Mouse (Mus musculus) ZHBTc4 (cell line): ENCODE data around the gene Gm20388.

Experiments used
- DNase-seq: peaks from one replicate; pipeline ENCODE4 v3.0.0-alpha.2; 2011; ENCODE audit warnings: low read depth, low spot score

The Gm20388 gene

DNA sequence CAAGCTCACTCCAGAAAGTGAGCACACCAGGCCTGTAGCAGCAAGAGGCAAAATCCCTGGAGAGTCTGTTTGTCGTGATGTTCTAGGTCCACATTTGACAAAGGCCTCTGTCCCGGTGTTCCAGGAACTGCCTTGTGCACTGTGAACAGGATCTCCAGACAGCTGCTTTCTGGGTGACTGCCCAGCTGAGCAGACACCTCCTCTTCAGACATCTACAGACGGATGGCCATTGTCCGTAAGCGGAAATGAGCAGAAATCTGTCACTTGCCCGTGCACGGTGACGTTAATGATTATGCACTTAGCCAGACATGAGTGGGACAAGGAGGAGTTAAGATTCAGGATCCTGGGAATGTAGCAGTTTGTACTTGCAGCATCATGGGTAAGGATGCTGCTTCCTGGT lies 2443.5 kb downstream of the Gm20388 start:
- DNase-seq = no peak

DNA sequence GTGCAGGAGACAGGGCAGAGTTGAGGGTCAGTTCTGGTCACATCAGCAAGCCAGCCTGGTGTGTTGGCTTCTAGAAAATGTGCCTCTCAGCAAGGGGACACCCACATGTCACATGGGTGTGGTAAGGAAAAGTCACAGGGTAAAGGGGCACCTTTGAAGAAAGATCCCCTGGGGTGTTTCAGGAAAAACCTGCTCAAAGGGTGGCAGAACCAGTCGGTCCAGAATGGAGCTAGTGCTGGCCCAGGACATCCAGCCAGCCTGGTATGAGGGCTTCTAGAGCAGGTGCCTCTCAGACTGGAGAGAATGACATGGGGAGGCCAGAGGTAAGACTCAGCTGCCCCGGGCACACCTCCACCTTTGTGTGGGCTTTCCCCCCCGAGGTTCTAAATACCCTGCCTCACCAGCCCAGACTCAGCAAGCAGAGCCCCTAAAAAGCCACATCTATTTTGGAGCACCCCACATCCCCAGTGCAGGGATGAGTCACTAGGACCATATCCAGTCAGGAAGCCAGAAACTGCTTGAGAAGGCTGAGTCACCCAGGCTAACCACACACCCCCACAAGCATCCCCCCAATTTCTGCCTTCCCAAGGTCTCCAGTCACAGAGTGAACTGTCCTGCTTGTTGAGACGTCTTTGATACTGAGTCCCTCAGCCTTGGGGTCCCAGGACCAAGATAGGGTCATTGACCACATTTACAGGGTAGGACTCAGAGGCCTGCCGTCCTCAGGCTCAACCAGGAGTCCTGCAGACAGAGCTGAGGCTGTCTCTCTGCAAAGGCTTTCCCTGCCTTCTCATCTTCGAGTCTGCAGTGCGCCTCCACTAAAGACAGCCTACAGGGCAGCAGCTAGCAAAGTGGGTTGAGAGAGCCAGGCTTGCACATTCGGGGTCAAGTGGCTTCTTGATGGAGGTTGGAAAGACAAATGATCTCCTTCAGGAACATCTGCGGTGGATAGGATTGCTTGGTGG lies 2445.3 kb downstream of the Gm20388 start:
- no peak for DNase-seq

DNA sequence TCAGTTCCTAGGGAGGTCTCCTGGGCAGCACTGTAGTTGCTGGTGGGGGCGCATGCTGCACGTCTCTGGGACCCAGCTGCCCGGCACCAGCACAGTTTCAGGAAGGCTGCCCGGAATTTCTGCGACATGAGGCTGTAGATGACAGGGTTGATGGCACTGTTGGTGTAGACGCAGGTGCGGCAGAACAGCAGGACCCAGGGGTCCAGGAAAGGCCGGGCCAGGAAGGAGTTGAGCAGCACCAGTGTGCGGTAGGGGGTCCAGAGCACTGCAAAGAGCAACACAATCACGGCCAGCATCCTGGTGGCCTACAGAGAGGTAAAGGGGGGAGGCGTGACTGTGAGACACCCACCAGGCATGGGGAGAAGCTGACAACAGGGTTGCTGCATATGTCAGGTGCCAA lies 2446.6 kb downstream of the Gm20388 start:
- DNase-seq = no peak

DNA sequence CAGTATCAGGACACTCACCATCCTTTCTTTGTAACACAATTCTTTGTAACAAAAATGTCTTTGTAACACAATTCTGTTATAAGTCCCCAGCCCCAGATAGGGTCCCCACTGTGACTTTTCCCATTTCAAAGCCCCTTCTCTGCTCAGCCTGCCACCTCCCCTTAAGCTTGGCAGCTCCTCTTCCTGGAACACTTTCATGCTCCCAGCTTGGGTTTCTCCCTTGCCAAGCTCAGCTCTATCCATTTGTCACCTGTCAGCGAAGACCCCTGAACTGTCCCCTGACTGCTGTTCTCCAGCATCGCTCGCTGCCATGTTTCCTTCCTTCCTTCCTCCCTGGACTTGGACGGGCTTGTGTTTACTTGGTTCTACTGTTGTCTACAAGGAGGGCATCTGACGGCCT lies 2447.0 kb downstream of the Gm20388 start:
- DNase-seq = no peak

DNA sequence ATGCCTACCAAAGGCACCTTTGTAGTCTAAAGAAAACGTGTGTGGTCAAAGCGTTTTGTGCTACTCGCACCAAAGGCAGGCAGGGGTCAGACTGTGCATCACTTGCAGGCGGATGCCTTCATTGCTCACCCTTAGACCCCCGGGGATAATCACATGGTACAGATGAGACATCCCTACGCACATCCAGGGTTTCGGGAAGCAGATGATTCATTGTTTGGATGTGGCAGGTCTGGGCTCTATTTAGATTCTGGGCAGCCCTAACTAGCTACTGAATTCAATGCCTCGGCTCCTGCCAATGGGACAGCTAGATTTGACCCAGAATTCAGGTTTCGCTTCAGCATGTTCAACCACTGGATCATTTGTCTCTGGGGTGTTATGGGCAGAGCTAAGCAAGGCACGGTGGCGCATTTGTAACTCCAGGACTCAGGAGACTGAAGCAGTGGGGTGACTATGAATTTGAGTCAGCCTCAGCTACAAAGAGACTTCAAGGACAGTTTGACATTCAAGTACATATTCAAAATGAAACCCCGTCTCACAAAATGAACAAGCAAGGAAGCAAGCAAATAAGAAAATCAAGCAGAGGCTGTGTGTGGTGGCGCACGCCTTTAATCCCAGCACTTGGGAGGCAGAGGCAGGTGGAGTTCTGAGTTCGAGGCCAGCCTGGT lies 2448.6 kb downstream of the Gm20388 start:
- DNase-seq = no peak

DNA sequence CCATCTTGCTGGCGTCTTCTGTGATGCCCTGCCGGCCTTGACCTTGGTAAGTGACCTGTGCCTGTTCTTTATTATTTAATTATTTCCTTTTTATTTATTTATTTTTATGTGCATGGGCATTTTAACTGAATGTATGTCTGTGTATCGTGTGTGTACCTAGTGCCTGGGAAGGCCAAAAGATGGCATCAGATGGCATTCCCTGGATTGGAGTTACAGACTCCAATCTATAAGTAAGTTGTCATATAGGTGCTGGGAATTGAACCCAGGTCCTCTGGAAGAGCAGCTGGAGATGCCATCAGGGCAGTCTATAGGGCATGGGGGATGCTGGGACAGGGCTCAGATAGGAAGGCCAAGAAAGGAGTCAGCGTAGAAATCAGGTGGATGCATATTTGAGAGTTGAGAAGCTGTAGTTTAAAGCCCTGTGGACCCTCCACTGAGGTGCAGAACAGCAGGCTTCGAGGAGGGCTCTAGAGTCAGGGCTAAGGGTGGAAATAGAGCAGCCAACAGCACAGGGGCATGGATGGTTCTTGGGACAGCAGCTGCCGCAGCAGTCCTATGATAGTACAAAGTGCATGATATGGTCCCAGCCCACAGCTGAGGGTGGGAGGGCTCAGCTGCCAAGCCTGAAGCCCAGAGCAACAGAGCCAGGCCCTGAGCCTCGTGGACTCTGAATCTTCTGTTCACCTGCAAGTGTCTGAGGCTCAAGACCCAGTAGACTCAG lies 2450.2 kb downstream of the Gm20388 start, which contains the start of gene Trhr2:
Gene Trhr2, minus strand, starts transcription at position 51 of the 721 bp plus-strand sequence.
- DNase-seq = no peak

DNA sequence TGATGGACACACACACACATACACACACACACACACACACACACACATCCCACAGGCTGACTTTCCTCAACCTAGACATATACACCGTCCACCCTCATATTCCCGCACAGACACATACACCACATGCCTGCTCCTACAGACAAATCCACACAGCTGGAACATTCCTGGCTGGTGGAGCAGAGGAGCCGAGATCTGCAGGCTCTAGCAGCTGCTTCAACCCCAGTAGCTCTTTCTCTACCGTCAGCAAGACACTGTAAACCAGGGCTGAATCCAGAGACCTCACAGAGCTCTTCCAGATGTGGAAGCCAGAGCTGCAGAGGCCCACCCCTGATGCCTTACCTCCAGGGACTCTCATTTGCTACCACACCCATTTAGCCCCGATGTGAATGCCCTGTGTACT lies 2451.6 kb downstream of the Gm20388 start:
- no peak for DNase-seq

DNA sequence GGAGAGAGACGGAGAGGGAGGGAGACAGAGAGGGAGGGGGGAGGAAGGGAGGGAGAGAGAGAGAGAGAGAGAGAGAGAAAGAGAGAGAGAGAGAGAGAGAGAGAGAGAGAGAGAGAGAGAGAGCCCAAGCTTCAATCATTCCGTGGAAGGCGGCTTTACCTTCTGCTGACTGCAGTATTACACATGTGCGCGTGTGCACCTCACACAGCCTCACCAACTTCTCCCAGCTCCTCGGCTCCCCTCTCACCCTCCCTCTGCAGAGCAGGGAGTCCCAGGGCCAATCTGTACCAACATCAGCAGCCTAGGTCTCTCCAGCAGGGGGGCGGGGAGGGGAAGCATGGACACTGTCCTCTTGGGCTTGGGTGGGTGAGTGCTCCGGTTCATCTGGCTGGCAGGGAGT lies 2452.3 kb downstream of the Gm20388 start:
- DNase-seq = no peak

DNA sequence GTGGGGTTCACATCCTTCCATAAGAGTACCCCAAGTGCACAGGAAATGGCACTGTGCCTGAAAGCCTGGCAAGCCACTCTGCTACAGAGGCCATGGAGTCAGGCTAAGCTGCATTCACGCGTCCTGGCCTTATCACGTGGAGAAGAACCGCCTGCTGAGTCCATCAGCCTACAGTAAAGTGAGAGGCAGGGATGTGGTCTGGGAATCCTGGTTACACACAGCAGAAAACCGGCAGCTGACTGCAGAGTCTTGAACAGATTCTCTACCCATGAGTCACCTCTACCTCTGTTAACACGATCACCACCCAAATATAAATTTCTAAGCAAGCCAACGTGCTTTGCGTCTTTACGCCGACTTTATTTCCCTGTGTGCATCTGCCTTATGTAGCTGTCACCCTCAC lies 2457.9 kb downstream of the Gm20388 start:
- no peak for DNase-seq

DNA sequence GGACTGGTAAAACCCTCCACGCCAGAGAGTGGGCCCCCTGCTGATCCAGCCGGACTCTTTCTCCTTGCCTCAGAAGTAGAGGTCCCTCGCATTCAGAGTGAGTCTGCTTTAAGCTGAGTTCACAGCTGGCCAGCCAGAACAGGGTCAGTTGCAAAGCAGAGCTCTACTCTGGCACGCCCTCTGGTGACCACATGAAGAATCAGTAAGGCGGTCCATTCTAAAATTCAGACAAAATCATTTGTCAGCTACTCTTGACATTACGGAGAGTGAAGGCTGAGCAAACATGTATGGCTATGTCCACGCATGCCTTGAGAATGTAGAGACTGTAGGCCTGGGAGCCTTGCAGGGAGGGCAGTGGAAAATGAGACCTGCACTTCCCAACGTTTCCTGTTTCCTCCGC lies 2459.0 kb downstream of the Gm20388 start:
- peak; percentile 61 for DNase-seq

DNA sequence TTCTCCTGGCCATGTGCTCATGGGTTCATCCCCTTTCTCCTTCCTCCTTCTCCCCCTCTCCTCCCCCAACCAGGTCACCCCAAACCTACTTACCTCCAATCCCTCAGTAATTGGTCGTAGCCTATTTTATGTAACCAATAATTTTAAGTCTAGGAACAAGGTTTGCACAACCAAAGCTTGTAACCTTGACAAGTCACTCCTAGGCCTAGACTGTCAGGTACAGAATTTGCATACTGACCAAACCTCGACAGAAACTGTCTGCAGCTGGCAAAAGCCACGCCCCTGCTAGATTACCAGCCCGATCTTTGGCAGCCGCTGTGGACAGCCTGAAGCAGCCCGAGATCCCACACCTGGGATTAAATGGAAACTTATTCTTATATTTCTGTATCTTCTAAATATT lies 2461.1 kb downstream of the Gm20388 start:
- DNase-seq = no peak

DNA sequence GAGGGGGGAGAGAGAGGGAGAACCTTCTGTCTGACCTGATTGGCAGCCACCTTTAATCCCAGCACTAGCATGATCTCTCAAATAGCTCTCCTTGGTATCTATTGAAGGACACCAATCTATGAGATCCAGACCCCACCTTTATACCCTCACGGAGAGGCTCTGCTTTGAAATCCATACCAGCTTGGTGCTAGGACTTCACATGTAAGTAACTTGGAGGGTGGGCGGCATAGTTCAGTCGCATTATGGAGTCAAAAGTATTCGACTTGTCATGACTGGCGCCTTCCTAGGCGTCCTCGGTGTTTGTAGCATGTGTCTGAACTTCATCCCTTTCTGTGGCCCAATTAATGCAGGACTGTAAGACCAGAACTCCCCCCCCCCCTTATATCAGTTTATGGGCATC lies 2464.7 kb downstream of the Gm20388 start:
- no peak for DNase-seq

DNA sequence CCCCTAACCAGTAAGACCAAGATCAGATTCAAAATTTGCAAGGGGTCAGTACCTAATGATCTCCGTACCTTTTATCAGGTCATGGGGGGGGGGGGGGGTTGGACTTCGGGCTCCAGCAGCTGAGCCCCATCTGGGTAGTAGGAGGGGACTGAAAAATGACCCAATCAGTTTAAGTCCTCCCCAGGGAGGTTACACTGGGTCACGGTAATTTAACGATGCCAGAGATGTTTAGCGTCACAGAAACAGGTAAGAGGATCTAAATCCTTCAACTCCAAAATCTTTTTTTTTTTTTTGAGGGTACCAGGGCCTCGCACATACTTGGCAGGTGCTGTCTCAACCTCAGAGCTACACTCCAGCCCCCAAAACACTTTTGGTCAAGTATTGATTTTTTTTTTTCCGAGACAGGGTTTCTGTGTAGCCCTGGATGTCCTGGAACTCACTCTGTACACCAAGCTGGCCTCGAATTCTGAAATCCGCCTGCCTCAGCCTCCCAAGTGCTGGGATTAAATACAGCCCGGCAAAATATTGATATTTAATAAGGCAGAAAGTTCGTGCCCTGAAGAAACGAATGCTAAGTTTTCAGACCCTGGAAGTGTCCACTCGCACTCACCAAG lies 2465.2 kb downstream of the Gm20388 start:
- no peak for DNase-seq

DNA sequence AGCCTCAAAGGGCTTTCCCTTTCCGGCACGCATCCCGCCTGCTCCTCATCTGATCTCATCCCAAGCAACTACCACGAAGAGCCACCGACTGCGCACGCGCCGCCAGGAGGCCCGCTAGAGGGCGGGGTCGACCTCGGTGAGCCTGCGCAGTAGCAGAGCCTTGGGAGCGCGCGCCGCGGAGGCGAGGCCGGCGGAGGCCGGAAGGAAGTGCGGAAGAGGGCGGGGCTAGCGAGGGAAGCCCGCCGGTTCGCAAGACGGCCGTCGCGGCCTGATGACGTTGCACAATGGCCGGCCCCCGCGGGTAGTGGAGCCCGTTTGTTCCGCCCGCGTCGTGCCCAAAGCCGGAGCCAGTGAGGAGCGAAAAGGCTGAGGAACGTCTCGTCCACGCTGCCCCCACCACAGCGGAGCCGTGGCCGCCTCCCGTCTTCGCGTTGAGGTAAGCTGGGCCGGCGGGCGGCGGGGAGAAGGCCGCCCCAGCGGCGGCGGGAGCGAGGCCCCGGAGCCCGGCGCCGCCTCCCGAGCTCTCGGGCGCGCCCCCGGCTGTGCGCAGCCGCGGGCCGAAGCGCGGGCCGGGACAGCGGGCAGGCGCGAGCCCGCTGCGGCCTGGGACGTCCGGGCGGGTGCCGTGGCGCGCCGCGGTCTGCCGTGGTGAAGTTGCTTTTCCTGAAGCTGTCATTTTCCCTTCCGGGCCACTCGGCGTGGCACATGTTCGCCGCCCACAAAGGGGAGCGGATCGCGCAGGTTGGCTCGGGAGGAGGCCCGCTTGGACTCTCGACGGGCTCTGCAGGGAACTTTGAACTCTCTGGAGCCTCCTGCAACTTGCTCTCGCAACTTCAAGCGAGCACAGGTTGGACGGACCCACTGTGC lies 2466.0 kb downstream of the Gm20388 start, which contains the start of gene Zc3h18:
Gene Zc3h18, plus strand, starts transcription at position 245 of the 867 bp plus-strand sequence.
- peak; percentile 99 for DNase-seq

DNA sequence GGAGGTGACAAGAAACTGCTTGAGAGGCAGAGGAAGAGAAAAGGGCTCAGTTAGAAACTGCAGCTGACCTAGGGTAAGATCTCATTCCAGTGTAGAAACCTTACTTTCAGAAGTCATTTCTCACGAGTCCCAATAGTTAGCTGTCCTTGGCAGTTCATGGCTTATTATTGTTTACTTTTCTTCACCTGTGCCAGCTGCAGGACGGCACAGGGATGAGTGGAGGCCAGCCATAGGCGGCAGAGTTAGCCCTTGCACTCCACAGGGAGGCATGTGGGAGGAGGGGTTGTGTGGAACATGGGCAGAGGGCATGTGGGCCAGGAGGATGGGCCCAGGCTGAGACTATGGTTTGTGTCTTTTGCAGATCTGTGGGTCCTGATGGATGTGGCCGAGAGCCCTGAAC lies 2472.4 kb downstream of the Gm20388 start:
- no peak for DNase-seq

DNA sequence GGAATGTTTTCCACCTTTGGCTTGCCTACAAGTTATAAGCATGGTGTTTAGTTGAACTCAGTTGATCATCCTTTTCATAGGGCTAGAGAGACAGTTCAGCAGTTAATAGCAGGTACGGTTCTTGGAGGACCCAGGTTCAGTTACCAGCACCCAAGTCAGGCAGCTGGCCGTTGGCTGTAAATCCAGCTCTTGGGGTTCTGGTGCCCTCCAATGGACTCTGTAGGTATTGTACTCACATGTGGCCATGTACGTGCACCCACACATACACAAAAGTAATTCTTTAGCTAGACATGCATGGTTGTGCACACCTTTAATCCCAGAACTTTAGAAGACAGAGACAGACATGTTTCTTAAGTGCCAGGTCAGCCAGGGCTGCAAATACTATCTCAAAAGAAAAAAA lies 2478.7 kb downstream of the Gm20388 start:
- DNase-seq = peak; percentile 49

DNA sequence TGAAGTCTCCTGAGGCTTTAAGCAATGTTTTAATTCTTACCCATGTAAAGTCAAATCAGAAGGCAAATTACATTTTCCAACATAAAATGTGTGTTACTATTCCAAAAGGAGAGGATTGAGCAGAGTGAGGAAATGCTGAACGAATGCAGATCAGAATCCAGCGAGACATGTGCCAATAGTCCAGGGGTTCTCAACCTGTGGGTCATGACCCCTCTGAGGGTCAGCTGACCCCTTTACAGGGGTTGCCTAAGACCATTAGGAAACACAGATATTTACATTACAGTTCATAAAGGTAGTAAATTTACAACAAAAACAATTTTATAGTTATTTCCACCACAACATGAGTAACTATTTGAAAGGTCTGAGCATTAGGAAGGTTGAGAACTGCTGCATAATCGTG lies 2480.1 kb downstream of the Gm20388 start:
- DNase-seq = no peak

DNA sequence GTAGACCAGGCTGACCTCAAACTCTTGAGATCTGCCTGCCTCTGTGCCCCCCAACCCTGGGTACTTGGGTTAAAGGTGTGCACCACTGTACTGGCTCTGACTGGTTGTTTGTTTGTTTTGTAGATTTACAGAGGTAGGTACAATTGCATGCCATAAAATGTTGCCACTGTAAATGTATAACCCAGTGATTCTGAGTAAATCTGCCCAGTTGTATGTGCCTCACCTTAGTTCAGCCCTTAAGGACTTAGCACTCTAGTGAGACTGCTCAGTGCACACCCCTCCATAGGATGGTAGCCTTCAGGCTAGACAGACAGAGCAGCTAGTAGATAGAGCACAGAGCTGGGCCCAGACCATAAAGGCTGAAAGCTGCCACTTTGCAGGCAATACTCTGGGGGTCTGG lies 2483.1 kb downstream of the Gm20388 start:
- DNase-seq = no peak

DNA sequence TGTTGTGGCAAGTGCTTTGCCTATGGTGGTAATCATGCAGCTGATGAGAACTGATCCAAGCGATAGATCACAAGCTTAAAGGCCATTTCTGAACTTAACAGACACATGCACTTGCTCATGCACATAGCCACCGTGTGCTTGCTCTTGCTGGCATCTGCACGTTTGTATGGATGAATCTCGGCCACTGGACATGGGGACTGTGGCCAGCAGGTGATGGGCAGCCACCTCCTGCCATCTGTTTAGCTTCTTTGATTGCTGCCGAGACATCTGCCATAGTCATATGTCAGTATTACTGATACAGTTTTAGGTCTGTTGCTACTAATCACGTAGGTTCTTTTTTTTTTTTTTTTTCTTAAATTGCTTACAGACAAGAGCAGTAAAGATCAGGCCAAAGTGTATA lies 2484.7 kb downstream of the Gm20388 start:
- no peak for DNase-seq

DNA sequence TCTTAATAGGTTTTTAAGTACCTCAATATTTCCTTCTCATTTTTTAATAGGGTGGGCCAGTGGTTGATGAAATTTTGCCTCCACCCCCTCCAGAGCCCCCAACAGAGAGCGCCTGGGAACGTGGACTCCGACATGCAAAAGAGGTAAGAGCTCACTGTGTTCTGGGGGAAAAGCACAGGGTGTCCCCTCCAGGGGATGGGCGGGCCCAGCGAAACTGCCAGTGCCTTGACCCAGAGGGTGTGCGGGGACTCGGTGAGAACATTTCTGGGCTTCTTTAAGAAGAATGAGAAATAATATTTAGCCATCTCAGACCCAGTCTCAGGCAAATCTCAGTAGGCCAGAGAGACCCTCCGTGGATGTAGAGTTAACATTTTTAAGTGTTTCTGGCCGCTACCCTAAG lies 2487.5 kb downstream of the Gm20388 start:
- DNase-seq = no peak
